Mouse (Mus musculus): Measurements from ENCODE around the gene Golm1.
"Not testable (repeated sequence)": the region's sequence is repeated elsewhere in the genome, so short reads cannot be mapped to it uniquely, and the experiment has no call there.

Golm1 gene

DNA sequence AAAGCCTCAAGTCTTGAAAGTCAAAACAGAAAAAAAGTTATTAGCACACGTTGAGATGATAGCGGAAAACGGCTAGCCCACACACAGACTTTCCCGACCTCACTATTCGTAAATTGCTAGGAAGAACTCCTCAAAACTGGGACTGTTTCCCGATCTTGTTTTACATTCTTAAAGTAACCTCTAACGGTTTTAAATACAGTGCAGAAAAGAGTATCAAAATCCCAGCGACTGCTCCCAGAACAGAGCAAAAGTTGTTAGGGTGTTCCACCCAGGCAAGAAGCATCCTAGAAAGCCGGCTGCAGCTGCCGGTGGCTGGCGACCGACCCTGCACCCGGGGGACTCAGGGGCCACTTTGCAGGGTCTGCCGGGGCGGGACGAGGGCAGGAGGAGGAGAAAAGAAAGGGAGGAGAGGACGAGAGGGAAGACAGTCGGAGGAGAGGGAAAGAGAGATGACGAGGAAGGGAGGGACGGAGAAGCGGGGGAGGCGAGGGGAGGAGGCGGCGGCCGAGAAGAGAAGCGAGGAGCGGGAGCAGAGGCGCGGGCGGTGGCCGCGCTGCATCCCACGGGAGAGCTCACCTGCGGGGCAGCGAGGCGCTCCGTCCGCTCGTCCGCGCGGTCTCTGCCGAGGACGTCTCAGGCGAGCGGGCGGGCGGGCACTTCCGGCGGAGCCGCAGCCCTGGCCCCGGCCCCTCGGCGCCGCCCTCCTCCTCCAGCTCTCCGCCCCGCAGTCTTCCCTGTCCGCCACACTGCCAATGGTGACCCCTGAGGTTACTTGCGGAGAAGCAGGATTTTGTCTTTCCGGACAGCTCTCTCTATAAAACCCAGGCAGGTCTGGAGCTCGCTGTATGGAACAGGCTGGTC lies at the start of gene Golm1:
TSS of gene Golm1 (minus strand) at position 661 of the 861 bp plus-strand sequence.
- no peak for DNase-seq (ENCODE audit: low read depth in 1 of 2, low spot score in 2 of 2)

DNA sequence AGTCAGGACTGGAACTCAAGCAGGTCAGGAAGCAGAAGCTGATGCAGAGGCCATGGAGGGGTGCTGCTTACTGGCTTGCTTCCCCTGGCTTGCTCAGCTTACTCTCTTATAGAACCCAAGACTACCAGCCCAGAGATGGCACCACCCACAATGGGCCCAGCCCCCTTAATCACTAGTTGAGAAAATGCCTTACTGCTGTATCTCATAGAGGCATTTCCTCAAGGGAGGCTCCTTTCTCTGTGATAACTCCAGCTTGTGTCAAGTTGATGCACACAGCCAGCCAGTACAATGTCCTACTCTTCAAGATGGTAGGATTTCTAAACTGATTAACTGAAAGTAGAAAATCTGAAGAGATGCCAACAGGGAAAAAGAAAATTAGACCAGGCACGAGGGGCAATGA lies 46.5 kb upstream of the Golm1 start:
- DNase-seq (ENCODE audit: low read depth in 1 of 2, low spot score in 2 of 2): not testable (repeated sequence)

- DNase-seq (ENCODE audit: low read depth in 1 of 2, low spot score in 2 of 2): no peak
Measured at GRCm38 (mm10) chr13:59719475-59719874, 43.9 kb upstream of the Golm1 start.

DNA sequence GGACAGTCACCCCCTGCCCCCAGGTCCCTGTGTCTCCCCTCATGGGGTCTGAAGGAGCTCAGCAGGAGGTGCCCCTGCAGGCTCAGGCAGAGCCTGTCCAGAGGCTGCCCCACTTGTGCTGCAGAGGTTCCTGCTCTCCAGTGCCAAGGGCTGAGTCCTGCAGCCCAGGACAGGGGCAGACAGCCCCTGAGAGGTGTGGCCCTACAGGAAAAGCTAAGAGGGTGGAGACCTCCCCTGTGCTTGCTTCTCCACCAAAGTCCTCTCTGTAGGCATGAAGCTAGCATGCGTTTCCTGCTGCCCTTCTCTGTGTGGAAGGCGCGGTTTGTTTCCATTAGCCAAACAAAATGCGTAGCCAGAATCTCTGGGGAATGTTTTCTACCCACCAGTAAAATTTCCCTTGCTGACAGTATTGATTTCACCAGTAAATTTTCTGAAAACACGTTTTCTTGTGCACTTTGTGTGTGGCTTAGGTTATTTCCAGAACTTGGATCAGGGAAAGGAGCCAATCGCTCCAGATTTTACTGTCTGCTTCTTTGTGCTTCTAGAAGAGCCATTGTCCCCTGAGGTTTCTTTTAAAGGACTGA lies 43.3 kb upstream of the Golm1 start:
- DNase-seq (ENCODE audit: low read depth in 1 of 2, low spot score in 2 of 2): not testable (repeated sequence)

- DNase-seq (ENCODE audit: low read depth in 1 of 2, low spot score in 2 of 2): no peak
Measured at GRCm38 (mm10) chr13:59713710-59714109, 38.1 kb upstream of the Golm1 start.

DNA sequence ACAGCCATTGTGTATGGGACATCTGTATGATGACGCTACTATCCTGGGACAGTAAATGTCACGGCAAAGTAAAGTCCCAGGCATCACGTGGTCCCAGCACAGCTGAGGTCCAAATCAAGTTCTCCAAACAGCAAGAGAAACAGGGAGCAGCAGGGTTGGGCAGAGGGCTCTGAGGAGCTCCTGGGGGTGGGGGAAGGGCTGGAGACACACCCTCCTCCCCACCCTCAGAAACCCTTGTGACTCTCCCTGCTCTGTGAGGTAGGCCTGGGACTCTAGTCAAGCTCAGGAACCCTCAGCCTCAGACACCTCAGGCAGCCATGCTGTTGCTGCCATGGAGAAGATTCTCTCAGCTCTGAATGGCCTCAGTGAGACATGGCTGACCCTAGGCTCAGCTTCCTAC lies 36.4 kb upstream of the Golm1 start, which contains the start of gene Spata31d1b:
TSS of gene Spata31d1b (plus strand) at position 301 of the 400 bp plus-strand sequence.
- not testable (repeated sequence) for DNase-seq (ENCODE audit: low read depth in 1 of 2, low spot score in 2 of 2)

DNA sequence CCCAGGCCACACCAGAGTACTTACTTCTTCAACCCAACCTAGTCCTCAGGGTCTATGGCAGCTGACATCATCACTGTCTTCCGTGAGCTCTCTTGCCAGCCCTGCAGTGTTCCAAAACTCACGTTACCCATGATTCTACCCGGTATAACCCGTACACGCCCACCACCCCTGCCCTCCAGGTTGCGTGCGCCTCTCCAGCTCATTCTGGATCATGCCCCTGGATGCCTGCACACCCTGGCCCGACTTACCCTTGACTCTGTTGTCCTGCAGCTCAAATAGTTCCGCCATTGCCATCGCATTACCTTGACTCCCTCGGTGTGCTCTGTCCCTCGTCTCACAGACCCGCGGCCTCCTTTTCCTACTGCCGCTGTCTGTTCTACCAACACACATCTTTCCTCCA lies 34.6 kb upstream of the Golm1 start, which contains the start of gene Spata31d1a:
TSS of gene Spata31d1a (minus strand) at position 101 of the 400 bp plus-strand sequence.
- DNase-seq (ENCODE audit: low read depth in 1 of 2, low spot score in 2 of 2): no peak

DNA sequence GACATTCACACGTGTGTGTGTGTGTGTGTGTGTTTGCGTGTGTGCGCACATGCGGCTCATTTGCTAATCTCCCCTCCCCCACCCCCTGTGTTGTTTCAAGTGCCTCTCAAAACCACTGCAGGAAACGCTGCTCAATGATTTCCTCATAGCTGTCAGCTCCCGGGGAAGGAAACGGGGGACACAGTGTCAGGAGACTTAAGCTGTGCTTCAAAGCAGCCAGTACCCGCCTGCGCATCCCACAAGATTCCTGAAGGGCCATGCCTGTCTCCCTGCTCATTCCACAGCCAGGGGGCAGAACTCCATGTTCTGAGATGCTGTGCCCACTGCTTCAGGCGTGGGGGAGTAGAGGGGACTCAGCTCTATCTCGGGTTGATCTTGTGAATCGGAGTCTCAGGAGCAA lies 29.0 kb upstream of the Golm1 start:
- DNase-seq (ENCODE audit: low read depth in 1 of 2, low spot score in 2 of 2): no peak

GRCm38 (mm10) chr13:59703514-59703913 lies 27.9 kb upstream of the Golm1 start:
- DNase-seq (ENCODE audit: low read depth in 1 of 2, low spot score in 2 of 2): no peak

- not testable (repeated sequence) for DNase-seq (ENCODE audit: low read depth in 1 of 2, low spot score in 2 of 2)
Measured at GRCm38 (mm10) chr13:59700137-59700536, 24.5 kb upstream of the Golm1 start.

DNA sequence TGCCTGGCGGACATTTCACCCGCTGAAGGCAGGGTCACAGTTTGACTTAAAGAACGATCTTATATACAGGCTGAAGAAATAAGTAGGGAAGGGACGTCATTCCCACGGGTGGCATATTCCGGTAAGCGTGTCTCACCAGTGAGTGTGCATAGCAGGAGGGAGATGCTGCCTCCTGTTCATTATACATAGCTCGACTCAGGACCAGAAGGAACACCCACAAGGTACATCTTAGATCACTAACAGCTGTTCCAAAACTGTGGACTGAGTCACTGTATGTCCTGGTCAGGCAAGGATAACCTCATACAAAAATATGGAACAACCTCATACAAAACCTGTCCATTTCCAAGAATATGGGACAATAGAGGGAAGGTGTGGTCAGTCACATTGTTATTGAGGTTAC lies 23.5 kb upstream of the Golm1 start:
- DNase-seq (ENCODE audit: low read depth in 1 of 2, low spot score in 2 of 2): no peak

DNA sequence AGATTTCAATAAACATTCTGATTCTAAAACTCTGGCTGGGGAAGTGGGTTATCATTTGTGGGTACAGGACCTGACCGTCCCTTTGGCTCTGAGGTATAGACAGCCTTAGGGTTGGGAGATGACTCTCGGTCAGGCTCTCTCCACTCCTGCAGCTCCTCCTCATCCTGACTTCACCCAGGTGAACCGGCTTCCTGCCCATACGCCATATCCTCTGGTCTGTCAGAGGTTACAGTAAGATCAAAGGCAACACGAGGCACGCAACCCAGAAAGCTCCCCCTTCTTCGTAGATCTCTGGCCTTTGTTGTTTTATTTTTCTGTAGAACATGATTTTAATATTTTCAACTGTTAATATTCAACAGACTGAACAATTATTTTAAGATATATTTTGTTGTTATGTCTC lies 20.2 kb upstream of the Golm1 start:
- DNase-seq (ENCODE audit: low read depth in 1 of 2, low spot score in 2 of 2): no peak

DNA sequence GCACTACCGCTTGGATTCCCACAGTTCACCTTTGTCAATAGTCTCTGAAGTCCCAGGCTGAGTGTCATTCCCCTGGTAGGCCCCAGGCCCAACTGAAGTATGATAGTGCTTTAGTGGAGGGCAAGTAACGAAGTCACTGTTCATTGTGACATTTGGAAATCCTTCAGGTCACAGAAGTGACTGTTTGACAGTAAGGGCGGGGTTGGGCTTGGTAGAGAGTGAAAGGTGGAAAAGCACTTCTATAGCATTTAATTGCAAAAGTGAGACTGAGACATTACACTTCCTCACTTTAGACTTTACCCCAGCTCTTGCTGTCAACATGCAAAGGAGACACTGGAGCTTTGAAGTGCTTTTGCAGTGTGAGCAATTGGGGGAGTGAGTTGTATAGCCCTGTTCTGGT lies 18.4 kb upstream of the Golm1 start, which contains the start of gene 4921517D22Rik:
TSS of gene 4921517D22Rik (minus strand) at position 101 of the 400 bp plus-strand sequence.
- DNase-seq (ENCODE audit: low read depth in 1 of 2, low spot score in 2 of 2): no peak

DNA sequence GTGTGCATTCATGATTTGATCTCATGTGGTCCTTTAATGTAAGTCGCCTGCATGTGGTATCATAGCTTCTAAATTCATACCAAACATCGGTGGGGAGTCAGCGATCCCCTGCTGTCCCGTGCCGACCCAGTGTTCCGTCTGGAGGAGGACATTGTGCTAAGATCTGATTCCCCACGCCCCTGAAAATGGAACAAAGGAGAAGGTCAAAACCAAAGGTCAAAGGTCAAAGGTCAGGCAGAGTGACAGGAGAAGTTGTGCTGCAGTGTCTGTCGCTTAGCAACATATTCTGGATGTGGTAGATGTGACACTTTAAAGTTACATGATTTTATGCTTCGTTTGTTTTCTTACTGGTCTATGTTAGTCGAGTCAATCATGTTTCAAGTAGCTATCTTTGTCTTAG lies 15.9 kb upstream of the Golm1 start:
- no peak for DNase-seq (ENCODE audit: low read depth in 1 of 2, low spot score in 2 of 2)

- no peak for DNase-seq (ENCODE audit: low read depth in 1 of 2, low spot score in 2 of 2)
Measured at GRCm38 (mm10) chr13:59690576-59690975, 15.0 kb upstream of the Golm1 start.

DNA sequence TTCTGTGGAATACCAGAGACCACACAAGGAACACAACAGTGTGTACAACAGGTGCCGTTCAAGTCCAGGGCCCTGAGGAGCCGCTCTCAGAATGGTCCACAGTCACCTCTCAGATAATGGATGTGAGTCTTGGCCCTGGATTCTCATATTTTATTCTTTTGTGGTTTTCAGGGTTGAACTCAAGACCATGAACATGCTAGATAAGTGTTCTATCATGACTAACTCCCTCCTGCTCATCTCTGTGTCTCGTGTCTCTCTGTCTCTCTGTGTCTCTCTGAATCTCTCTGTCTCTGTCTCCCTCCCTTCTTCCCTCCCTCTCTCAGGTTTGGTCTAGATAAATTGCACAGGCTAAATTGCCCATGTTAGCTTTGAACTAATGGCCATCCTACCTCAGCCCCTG lies 14.2 kb upstream of the Golm1 start:
- DNase-seq (ENCODE audit: low read depth in 1 of 2, low spot score in 2 of 2): no peak

DNA sequence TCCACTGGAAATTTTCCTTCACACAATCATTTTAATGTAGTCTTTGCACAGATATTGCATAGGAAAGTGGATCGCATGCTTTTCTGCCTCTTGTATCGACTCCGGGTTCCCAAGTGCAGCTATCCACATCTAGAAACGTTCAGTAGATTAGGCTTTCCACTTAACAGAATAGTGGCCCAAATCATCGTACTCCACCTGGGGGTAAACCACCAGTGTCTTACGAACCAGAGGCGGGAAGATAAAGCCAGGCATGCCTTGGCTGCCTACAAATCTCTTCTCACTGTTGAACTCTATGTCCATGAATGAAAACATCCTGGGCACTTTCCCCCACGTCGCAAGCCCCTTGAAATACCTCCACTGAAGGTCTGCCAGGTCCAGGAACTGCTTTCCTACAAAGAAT lies 13.7 kb upstream of the Golm1 start:
- DNase-seq (ENCODE audit: low read depth in 1 of 2, low spot score in 2 of 2): no peak

- no peak for DNase-seq (ENCODE audit: low read depth in 1 of 2, low spot score in 2 of 2)
Measured at GRCm38 (mm10) chr13:59688338-59688770, 12.7 kb upstream of the Golm1 start.

GRCm38 (mm10) chr13:59685236-59685635 lies 9.6 kb upstream of the Golm1 start:
- DNase-seq (ENCODE audit: low read depth in 1 of 2, low spot score in 2 of 2): no peak

DNA sequence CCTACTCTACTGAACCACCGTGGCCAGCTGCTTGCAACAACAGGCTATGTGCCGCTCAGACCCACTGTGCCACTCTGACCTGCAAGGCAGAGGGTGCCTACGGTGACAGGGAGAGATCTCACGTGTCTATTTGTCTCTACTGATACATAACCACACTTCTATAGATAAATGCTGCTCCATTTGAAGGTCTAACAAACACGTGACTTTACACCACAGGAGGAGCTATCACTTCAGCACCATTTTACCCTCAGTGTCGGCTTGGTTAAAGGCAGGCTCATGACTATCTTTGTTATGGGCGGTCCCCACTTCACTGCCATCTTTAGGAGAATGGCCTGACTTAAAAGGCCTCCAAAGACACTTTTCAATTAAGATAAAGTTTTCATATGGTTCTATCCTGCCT lies 7.0 kb upstream of the Golm1 start:
- no peak for DNase-seq (ENCODE audit: low read depth in 1 of 2, low spot score in 2 of 2)

DNA sequence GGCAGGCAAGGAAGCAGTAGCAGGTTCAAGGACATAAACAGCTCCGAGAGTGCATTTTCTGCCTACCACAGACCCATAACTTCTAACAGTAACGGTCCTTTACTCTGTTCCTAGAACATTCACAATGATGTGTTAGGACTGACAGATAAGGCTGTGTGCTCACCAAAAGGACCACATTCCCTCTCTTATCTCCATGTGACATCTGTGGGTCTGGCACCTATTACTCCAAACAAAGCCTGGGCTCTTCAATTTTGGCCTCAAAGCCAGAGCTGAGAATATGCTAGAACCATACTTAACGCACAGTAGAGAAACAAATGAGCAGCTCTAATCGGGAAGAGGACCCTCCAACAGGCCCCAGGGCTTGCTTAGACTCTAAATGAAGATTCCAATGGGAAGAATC lies 4.3 kb upstream of the Golm1 start:
- DNase-seq (ENCODE audit: low read depth in 1 of 2, low spot score in 2 of 2): no peak

DNA sequence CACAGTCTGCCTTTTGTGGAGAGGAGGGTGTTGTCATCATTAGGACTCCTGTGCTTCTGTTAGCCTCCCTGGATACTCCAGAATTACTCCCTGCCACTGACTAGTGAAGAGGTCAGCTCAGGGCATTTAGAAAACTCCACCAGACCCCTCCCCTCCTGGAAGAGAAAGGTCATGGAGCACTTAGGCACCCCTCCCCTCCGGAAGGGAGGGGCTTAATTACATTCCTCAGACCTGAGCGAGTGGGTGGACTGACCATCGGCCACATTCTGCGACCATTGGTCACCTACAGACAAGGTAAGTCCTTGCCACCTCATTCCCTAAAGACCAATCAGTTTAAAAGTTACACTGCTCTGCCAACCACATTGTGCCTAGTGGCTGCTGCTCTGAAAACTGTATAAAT lies 3.7 kb upstream of the Golm1 start:
- no peak for DNase-seq (ENCODE audit: low read depth in 1 of 2, low spot score in 2 of 2)

Data from monocyte, adult 2 months (primary cell).